Mouse (Mus musculus) midbrain, postnatal 0 days (tissue): ENCODE measurements at regions not wholly inside any gene's neighbourhood (a gene's known extent, or its start where the extent isn't known, plus 50 kb on each side); places are given as distances from the start of the nearest gene placed in this dataset.

Source experiments
- ATAC-seq: fragments of 200-750 bp; cut with Nextera tagmentation; 2 replicates; pipeline ENCODE4 v1.8.0; 2017; ENCODE audit warnings: moderate number of reproducible peaks, mild to moderate bottlenecking, moderate TSS enrichment, moderate library complexity; ENCODE audit not compliant: low FRiP score
- DNase-seq: peaks from one replicate; pipeline ENCODE4 v3.0.0-alpha.2; 2015; ENCODE audit warnings: low spot score
- H3K27ac ChIP-seq: fragments of 300-500 bp; sonication (generic); 2 replicates; pipeline ENCODE4 v1.5.1; 2014; ENCODE audit warnings: low read depth, mild to moderate bottlenecking, low read length, mixed read lengths
- H3K27me3 ChIP-seq: fragments of 300-500 bp; sonication (generic); 2 replicates; pipeline ENCODE4 v1.6.1; 2014; ENCODE audit warnings: low read length, control low read depth, mixed read lengths; ENCODE audit not compliant: insufficient read depth
- H3K36me3 ChIP-seq: fragments of 300-500 bp; sonication (generic); 2 replicates; pipeline ENCODE4 v1.6.1; 2014; ENCODE audit warnings: low read length, control low read depth, mixed read lengths; ENCODE audit not compliant: insufficient read depth
- H3K4me1 ChIP-seq: fragments of 300-500 bp; sonication (generic); 2 replicates; pipeline ENCODE4 v1.6.1; 2014; ENCODE audit warnings: mild to moderate bottlenecking, control low read depth, antibody characterized with exemption, low read length, mixed read lengths; ENCODE audit not compliant: insufficient read depth
- H3K4me2 ChIP-seq: fragments of 300-500 bp; sonication (generic); 2 replicates; pipeline ENCODE4 v1.6.1; 2014; ENCODE audit warnings: low read depth, mild to moderate bottlenecking, low read length, mixed read lengths; ENCODE audit not compliant: poor library complexity, severe bottlenecking
- H3K4me3 ChIP-seq: fragments of 300-500 bp; sonication (generic); 2 replicates; pipeline ENCODE4 v1.5.1; 2014; ENCODE audit warnings: low read depth, mild to moderate bottlenecking, low read length, moderate library complexity
- H3K9ac ChIP-seq: fragments of 300-500 bp; sonication (generic); replicated peaks from 2 replicates; pipeline ENCODE4 v1.6.1; 2014; ENCODE audit warnings: mild to moderate bottlenecking, low read length, moderate library complexity, mixed read lengths; ENCODE audit not compliant: poor library complexity, severe bottlenecking
- H3K9me3 ChIP-seq: fragments of 300-500 bp; sonication (generic); 2 replicates; pipeline ENCODE4 v1.6.1; 2016; ENCODE audit warnings: low read length, control low read depth
- CTCF ChIP-seq: IDR thresholded peaks from 2 replicates; pipeline ENCODE4 v1.5.1; 2016; ENCODE audit warnings: antibody characterized with exemption, mild to moderate bottlenecking
- WGBS: fragments of 180-500 bp; shearing (Covaris S2); extraction: QIAGEN DNeasy Blood & Tissue Kit; methylation state at CpG from one replicate; pipeline ENCODE4 v1.1.7; 2014; 5-methylcytosine and 5-hydroxymethylcytosine counted together

- TF ChIP-seq CTCF: no peak
- H3K27ac ChIP-seq: no peak overlapping the region
- WGBS: 61% methylated on average over 3 of the region's 3 CpGs
- no peak overlapping the region for H3K4me3 ChIP-seq
- DNase-seq: peak; percentile 70
- peak; percentile 34; the same call in 1 of the 2 replicates for ATAC-seq
- H3K9me3 ChIP-seq: no peaks in the 10 kb centered on the region
- no peaks in the 10 kb centered on the region for H3K4me1 ChIP-seq
- H3K9ac ChIP-seq: no peak overlapping the region
- no peaks in the 10 kb centered on the region for H3K27me3 ChIP-seq
- H3K36me3 ChIP-seq: no peaks in the 10 kb centered on the region
- H3K4me2 ChIP-seq: no peak overlapping the region
Observed at GRCm38 (mm10) chr5:41476001-41476400, 232.0 kb downstream of the Rab28 start.

- H3K9ac ChIP-seq: no peak overlapping the region
- 84% methylated on average over 2 of the region's 2 CpGs for WGBS
- DNase-seq (no peak), ATAC-seq (no peak)
- no peak overlapping the region for H3K27ac ChIP-seq
- no peaks in the 10 kb centered on the region for H3K27me3 ChIP-seq
- no peaks in the 10 kb centered on the region for H3K9me3 ChIP-seq
- no peaks in the 10 kb centered on the region for H3K4me1 ChIP-seq
- no peak overlapping the region for H3K4me2 ChIP-seq
- no peak for TF ChIP-seq CTCF
- H3K36me3 ChIP-seq: no peaks in the 10 kb centered on the region
- no peak overlapping the region for H3K4me3 ChIP-seq
Observed at GRCm38 (mm10) chr5:41445512-41446005, 262.4 kb downstream of the Rab28 start.

GRCm38 (mm10) chr5:41441081-41441480, 266.9 kb downstream of the Rab28 start:
- H3K36me3 ChIP-seq: no peaks in the 10 kb centered on the region
- H3K27me3 ChIP-seq: no peaks in the 10 kb centered on the region
- no peak overlapping the region for H3K9ac ChIP-seq
- no peak overlapping the region for H3K4me3 ChIP-seq
- no peak for ATAC-seq
- WGBS: 91% methylated on average over 1 of the region's 1 CpGs
- no peak for TF ChIP-seq CTCF
- H3K4me2 ChIP-seq: no peak overlapping the region
- no peak for DNase-seq
- no peaks in the 10 kb centered on the region for H3K9me3 ChIP-seq
- no peak overlapping the region for H3K27ac ChIP-seq
- no peaks in the 10 kb centered on the region for H3K4me1 ChIP-seq

GRCm38 (mm10) chr5:41419121-41419874, 288.7 kb downstream of the Rab28 start:
- Histone ChIP-seq H3K27ac (no peak overlapping the region), H3K9ac (no peak overlapping the region), H3K9me3 (no peaks in the 10 kb centered on the region), H3K4me2 (no peak overlapping the region), H3K36me3 (no peaks in the 10 kb centered on the region), H3K27me3 (no peaks in the 10 kb centered on the region), H3K4me1 (no peaks in the 10 kb centered on the region), H3K4me3 (no peak overlapping the region)
- WGBS: 67% methylated on average over 6 of the region's 6 CpGs
- DNase-seq (no peak), ATAC-seq (no peak)
- no peak for TF ChIP-seq CTCF

- 70% methylated on average over 6 of the region's 6 CpGs for WGBS
- no peak overlapping the region for H3K9ac ChIP-seq
- DNase-seq: no peak
- no peaks in the 10 kb centered on the region for H3K9me3 ChIP-seq
- no peak overlapping the region for H3K27ac ChIP-seq
- no peaks in the 10 kb centered on the region for H3K36me3 ChIP-seq
- ATAC-seq: no peak
- no peak overlapping the region for H3K4me2 ChIP-seq
- H3K4me3 ChIP-seq: no peak overlapping the region
- H3K27me3 ChIP-seq: no peaks in the 10 kb centered on the region
- TF ChIP-seq CTCF: no peak
- no peaks in the 10 kb centered on the region for H3K4me1 ChIP-seq
Observed at GRCm38 (mm10) chr5:41409070-41409668, 298.8 kb downstream of the Rab28 start.

GRCm38 (mm10) chr5:41392802-41393234, 315.1 kb downstream of the Rab28 start:
- 78% methylated on average over 14 of the region's 14 CpGs for WGBS
- H3K9me3 ChIP-seq: no peaks in the 10 kb centered on the region
- no peak overlapping the region for H3K4me2 ChIP-seq
- H3K27ac ChIP-seq: no peak overlapping the region
- H3K4me3 ChIP-seq: no peak overlapping the region
- no peaks in the 10 kb centered on the region for H3K36me3 ChIP-seq
- H3K27me3 ChIP-seq: no peaks in the 10 kb centered on the region
- ATAC-seq (no peak), DNase-seq (no peak)
- H3K9ac ChIP-seq: no peak overlapping the region
- H3K4me1 ChIP-seq: no peaks in the 10 kb centered on the region
- TF ChIP-seq CTCF: no peak
